Mouse (Mus musculus) CH12.LX (cell line): ENCODE results near the gene Pvr. TPM values are rescaled to one million over a fixed set of nuclear protein-coding genes. Genes with fewer than 3 reads are reported as not detected.

ENCODE experiments used
- DNase-seq: peaks from one replicate; pipeline ENCODE4 v3.0.0-alpha.2; 2013; ENCODE audit errors: extremely low read depth
- H3K27ac ChIP-seq: 2 replicates; pipeline ENCODE4 v1.5.1; 2012; ENCODE audit warnings: low read depth, mild to moderate bottlenecking, control low read depth, moderate library complexity; ENCODE audit not compliant: insufficient read depth
- H3K27me3 ChIP-seq: replicated peaks from 2 replicates; pipeline ENCODE3; 2012; ENCODE audit warnings: inconsistent platforms
- H3K36me3 ChIP-seq, 2 experiments: replicated peaks in 1 of 2; 2 replicates each; pipeline versions ENCODE3 to v1.6.1; 2012; ENCODE audit warnings: inconsistent platforms in 1 of 2, low read length in 1 of 2, mild to moderate bottlenecking in 1 of 2, mixed read lengths in 1 of 2, moderate library complexity in 1 of 2; ENCODE audit not compliant: control insufficient read depth in 1 of 2, insufficient read depth in 1 of 2
- H3K4me1 ChIP-seq, 2 experiments: 2 replicates each; pipeline ENCODE4 v1.6.1; 2012; ENCODE audit warnings: inconsistent platforms in 1 of 2, moderate library complexity in 1 of 2; ENCODE audit not compliant: insufficient read depth in 2 of 2, control insufficient read depth in 1 of 2
- H3K4me2 ChIP-seq: 2 replicates; pipeline ENCODE4 v1.6.1; 2012; ENCODE audit warnings: low read depth, mild to moderate bottlenecking, control low read depth; ENCODE audit not compliant: poor library complexity, insufficient read depth, severe bottlenecking
- H3K4me3 ChIP-seq, 3 experiments: fragments of 150-350 bp in 1 of 3; sonication (generic) in 1 of 3; replicated peaks in 1 of 3; 2 replicates each; pipeline versions ENCODE3 to v1.5.1; 2011 to 2012; ENCODE audit warnings: low read depth in 2 of 3, low read length in 2 of 3, mild to moderate bottlenecking in 2 of 3, moderate library complexity in 2 of 3, control low read depth in 1 of 3, improper control_type of control experiment in 1 of 3, inconsistent platforms in 1 of 3, mixed read lengths in 1 of 3; ENCODE audit not compliant: poor library complexity in 1 of 3
- H3K79me2 ChIP-seq: replicated peaks from 2 replicates; pipeline ENCODE4 v1.6.1; 2012; ENCODE audit warnings: mild to moderate bottlenecking, moderate library complexity; ENCODE audit not compliant: control insufficient read depth, poor library complexity, insufficient read depth, severe bottlenecking; ENCODE audit errors: extremely low read depth
- H3K9ac ChIP-seq: 2 replicates; pipeline ENCODE4 v1.6.1; 2012; ENCODE audit warnings: low read depth, mild to moderate bottlenecking, control low read depth, moderate library complexity; ENCODE audit not compliant: insufficient read depth
- H3K9me3 ChIP-seq: replicated peaks from 2 replicates; pipeline ENCODE3; 2012; ENCODE audit warnings: low read length, inconsistent platforms, mixed read lengths
- BHLHE40 ChIP-seq: IDR thresholded peaks from 2 replicates; pipeline ENCODE4 v1.6.1; 2011; ENCODE audit warnings: mild to moderate bottlenecking, low read depth, low read length, improper control_type of control experiment
- E2F4 ChIP-seq: IDR thresholded peaks from 2 replicates; pipeline ENCODE4 v1.6.1; 2011; ENCODE audit warnings: low read depth, low read length, improper control_type of control experiment; ENCODE audit not compliant: insufficient replicate concordance
- ELF1 ChIP-seq: IDR thresholded peaks from 2 replicates; pipeline ENCODE4 v1.6.1; 2014; ENCODE audit warnings: low read depth, mild to moderate bottlenecking, inconsistent platforms, low read length, improper control_type of control experiment
- ETS1 ChIP-seq: conservative IDR thresholded peaks from 2 replicates; pipeline ENCODE4 v1.6.1; 2012; ENCODE audit warnings: low read depth, mild to moderate bottlenecking, inconsistent platforms, low read length, improper control_type of control experiment, moderate library complexity
- HCFC1 ChIP-seq: IDR thresholded peaks from 2 replicates; pipeline ENCODE4 v1.6.1; 2012; ENCODE audit warnings: low read depth, mild to moderate bottlenecking, inconsistent platforms, low read length, improper control_type of control experiment
- JUN ChIP-seq: IDR thresholded peaks from 2 replicates; pipeline ENCODE4 v1.6.1; 2011; ENCODE audit warnings: low read depth, mild to moderate bottlenecking, low read length, improper control_type of control experiment, moderate library complexity; ENCODE audit not compliant: insufficient read depth
- JUND ChIP-seq: conservative IDR thresholded peaks from 2 replicates; pipeline ENCODE4 v1.6.1; 2011; ENCODE audit warnings: low read depth, low read length, improper control_type of control experiment
- KAT2A ChIP-seq: IDR thresholded peaks from 2 replicates; pipeline ENCODE4 v1.6.1; 2012; ENCODE audit warnings: low read length, improper control_type of control experiment, inconsistent platforms; ENCODE audit not compliant: insufficient replicate concordance
- MAFK ChIP-seq: IDR thresholded peaks from 2 replicates; pipeline ENCODE4 v1.6.1; 2011; ENCODE audit warnings: low read length, improper control_type of control experiment; ENCODE audit not compliant: insufficient replicate concordance
- MAX ChIP-seq: IDR thresholded peaks from 2 replicates; pipeline ENCODE4 v1.6.1; 2011; ENCODE audit warnings: low read length, improper control_type of control experiment
- MAZ ChIP-seq: IDR thresholded peaks from 2 replicates; pipeline ENCODE4 v1.6.1; 2012; ENCODE audit warnings: low read depth, mild to moderate bottlenecking, inconsistent platforms, low read length, improper control_type of control experiment, moderate library complexity
- MXI1 ChIP-seq: IDR thresholded peaks from 2 replicates; pipeline ENCODE4 v1.6.1; 2011; ENCODE audit warnings: mild to moderate bottlenecking, low read depth, low read length, improper control_type of control experiment
- MYC ChIP-seq: IDR thresholded peaks from 2 replicates; pipeline ENCODE4 v1.6.1; 2011; ENCODE audit warnings: low read depth, mild to moderate bottlenecking, improper control_type of control experiment, low read length
- NRF1 ChIP-seq: IDR thresholded peaks from 2 replicates; pipeline ENCODE4 v1.6.1; 2014; ENCODE audit warnings: low read depth, mild to moderate bottlenecking, inconsistent platforms, low read length, improper control_type of control experiment, moderate library complexity
- PAX5 ChIP-seq: IDR thresholded peaks from 2 replicates; pipeline ENCODE4 v1.6.1; 2012; ENCODE audit warnings: low read length, inconsistent platforms, mixed read lengths
- POLR2A ChIP-seq: IDR thresholded peaks from 2 replicates; pipeline ENCODE4 v1.6.1; 2011; ENCODE audit warnings: low read depth, mild to moderate bottlenecking, improper control_type of control experiment, low read length
- RAD21 ChIP-seq: IDR thresholded peaks from 2 replicates; pipeline ENCODE4 v1.6.1; 2011; ENCODE audit warnings: low read depth, mild to moderate bottlenecking, low read length, improper control_type of control experiment, moderate library complexity
- RCOR1 ChIP-seq: conservative IDR thresholded peaks from 2 replicates; pipeline ENCODE4 v1.6.1; 2012; ENCODE audit warnings: low read depth, mild to moderate bottlenecking, inconsistent platforms, low read length, improper control_type of control experiment
- SIN3A ChIP-seq: IDR thresholded peaks from 2 replicates; pipeline ENCODE4 v1.6.1; 2012; ENCODE audit warnings: low read length, improper control_type of control experiment, inconsistent platforms
- TCF12 ChIP-seq: IDR thresholded peaks from 2 replicates; pipeline ENCODE4 v1.6.1; 2014; ENCODE audit warnings: low read depth, mild to moderate bottlenecking, inconsistent platforms, low read length, improper control_type of control experiment
- UBTF ChIP-seq: IDR thresholded peaks from 2 replicates; pipeline ENCODE4 v1.6.1; 2012; ENCODE audit warnings: low read depth, mild to moderate bottlenecking, inconsistent platforms, low read length, improper control_type of control experiment, moderate library complexity
- USF1 ChIP-seq: IDR thresholded peaks from 2 replicates; pipeline ENCODE4 v1.6.1; 2014; ENCODE audit warnings: low read depth, mild to moderate bottlenecking, inconsistent platforms, low read length, improper control_type of control experiment
- ZMIZ1 ChIP-seq: IDR thresholded peaks from 2 replicates; pipeline ENCODE4 v1.6.1; 2012; ENCODE audit warnings: low read depth, mild to moderate bottlenecking, inconsistent platforms, low read length, improper control_type of control experiment
- dilution Hi-C: fragments of 300-500 bp; cut with MboI; formaldehyde crosslinking; loops from 2 replicates; pipeline ENCODE4 v1.14.3; 2020; ENCODE audit warnings: low sequenced_read_pairs; ENCODE audit not compliant: extremely low pct_unique_long_range_greater_than_20kb, extremely low pct_ligation_motif_present
- in situ Hi-C: fragments of 300-500 bp; cut with MboI; formaldehyde crosslinking; loops from 3 replicates; pipeline ENCODE4 v1.14.3; 2019; ENCODE audit warnings: low sequenced_read_pairs, low pct_ligation_motif_present, low pct_unique_long_range_greater_than_20kb, mixed read lengths
- polyA plus RNA-seq: library from polyadenylated mRNA; unstranded; fragments of >175 nt; gene quantifications from 2 replicates; pipeline ENCODE4 v1.2.1, GENCODE M21; 2012; ENCODE audit warnings: low read depth; ENCODE audit not compliant: insufficient read length
- total RNA-seq, 2 experiments: library from RNA; depleted of rRNA; stranded (reverse); fragments of 300-350 nt in 1 of 2; fragments of >200 nt in 1 of 2; gene quantifications; 2 replicates each; pipeline ENCODE4 v1.2.3; 2012 to 2014

The Pvr gene
- total and polyA plus RNA-seq, 3 experiments: 12.7 to 15.0 (median 13.2) TPM

GRCm38 (mm10) chr7:19859740-19860139 lies 61.2 kb downstream of the Pvr start:
- Histone ChIP-seq H3K27ac (no peak overlapping the region), H3K4me3 (no peak overlapping the region), H3K36me3 (peaks cover 2 to 66% of the 10 kb centered on the region in 2 experiments), H3K79me2 (no peaks in the 10 kb centered on the region), H3K4me2 (no peak overlapping the region), H3K4me1 (peaks cover 17 to 22% of the 10 kb centered on the region in 2 experiments), H3K27me3 (no peaks in the 10 kb centered on the region), H3K9me3 (no peaks in the 10 kb centered on the region), H3K9ac (no peak overlapping the region)
- dilution Hi-C loops (no loop called here), in situ Hi-C loops (loop anchor here (25.0 kb wide), 1 partner anchor 447 kb away; the partner anchor contains the start of genes Ckm and Klc3)
- no peak for TF ChIP-seq BHLHE40
- no peak for TF ChIP-seq TCF12
- no peak for TF ChIP-seq ETS1
- no peak for TF ChIP-seq SIN3A
- TF ChIP-seq RCOR1: no peak
- no peak for TF ChIP-seq UBTF
- no peak for TF ChIP-seq MAFK
- no peak for TF ChIP-seq JUND
- TF ChIP-seq NRF1: no peak
- TF ChIP-seq MAX: no peak
- no peak for TF ChIP-seq RAD21
- TF ChIP-seq MXI1: no peak
- TF ChIP-seq ELF1: no peak
- no peak for TF ChIP-seq MAZ
- TF ChIP-seq HCFC1: no peak
- DNase-seq: no peak

DNA sequence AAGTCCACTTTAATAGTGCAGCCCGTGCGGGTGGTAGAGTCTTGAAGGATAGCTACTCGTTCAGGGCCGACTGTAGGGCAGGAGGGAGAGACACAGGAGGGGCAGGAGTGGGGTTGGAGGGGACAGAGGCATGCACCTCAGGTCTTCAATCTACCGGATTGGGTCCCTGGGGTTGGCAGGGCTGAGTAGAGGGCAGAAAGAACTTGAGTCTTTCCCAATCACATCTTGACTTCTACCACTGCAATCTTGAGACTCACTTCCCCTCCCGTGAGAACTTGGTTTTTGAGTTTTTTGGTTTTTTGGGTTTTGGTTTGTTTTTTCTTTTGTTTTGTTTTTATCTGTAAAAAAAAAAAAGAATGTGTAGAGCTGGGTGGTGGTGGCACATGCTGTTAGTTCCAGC lies 64.7 kb downstream of the Pvr start:
- no peaks in the 10 kb centered on the region for H3K9me3 ChIP-seq
- H3K4me2 ChIP-seq: no peak overlapping the region
- peaks cover 15 to 16% of the 10 kb centered on the region in 2 experiments for H3K4me1 ChIP-seq
- no peaks in the 10 kb centered on the region for H3K79me2 ChIP-seq
- no peak overlapping the region for H3K9ac ChIP-seq
- dilution Hi-C loops: no loop called here
- peaks cover 2 to 70% of the 10 kb centered on the region in 2 experiments for H3K36me3 ChIP-seq
- no peak overlapping the region for H3K27ac ChIP-seq
- no peaks in the 10 kb centered on the region for H3K27me3 ChIP-seq
- TF ChIP-seq KAT2A (no peak), NRF1 (no peak), JUN (no peak), POLR2A (no peak), ZMIZ1 (no peak), MAX (no peak), MYC (no peak), ETS1 (no peak), JUND (no peak), E2F4 (no peak), USF1 (no peak), PAX5 (no peak), RCOR1 (no peak)
- no peak for DNase-seq
- H3K4me3 ChIP-seq: no peak overlapping the region
- in situ Hi-C loops: loop anchor here (25.0 kb wide), 1 partner anchor 444 kb away; the partner anchor contains the start of genes Ckm and Klc3
